Mouse (Mus musculus) intestine, embryonic 15.5 days (tissue): ENCODE measurements around the gene Ptgis. TPM values are rescaled to one million over a fixed set of nuclear protein-coding genes. Genes with fewer than 3 reads are reported as not detected.
A peak's percentile ranks its signal among the peaks of the same experiment; 100 is the strongest.

Source experiments
- ATAC-seq: fragments of 200-750 bp; cut with Nextera tagmentation; 2 replicates; pipeline ENCODE4 v1.8.0; 2017; ENCODE audit warnings: moderate TSS enrichment, moderate library complexity
- H3K27ac ChIP-seq: fragments of 300-500 bp; sonication (generic); 2 replicates; pipeline ENCODE4 v1.5.1; 2015; ENCODE audit warnings: mild to moderate bottlenecking, inconsistent platforms
- H3K27me3 ChIP-seq: fragments of 300-500 bp; sonication (generic); replicated peaks from 2 replicates; pipeline ENCODE4 v1.6.1; 2015; ENCODE audit warnings: inconsistent platforms
- H3K36me3 ChIP-seq: fragments of 300-500 bp; sonication (generic); 2 replicates; pipeline ENCODE4 v1.6.1; 2015; ENCODE audit warnings: inconsistent platforms
- H3K4me1 ChIP-seq: fragments of 300-500 bp; sonication (generic); replicated peaks from 2 replicates; pipeline ENCODE4 v1.6.1; 2015; ENCODE audit warnings: inconsistent platforms
- H3K4me2 ChIP-seq: fragments of 300-500 bp; sonication (generic); replicated peaks from 2 replicates; pipeline ENCODE4 v1.6.1; 2015; ENCODE audit warnings: mild to moderate bottlenecking, inconsistent platforms
- H3K4me3 ChIP-seq: fragments of 300-500 bp; sonication (generic); replicated peaks from 2 replicates; pipeline ENCODE4 v1.5.1; 2015; ENCODE audit warnings: inconsistent platforms
- H3K9ac ChIP-seq: fragments of 300-500 bp; sonication (generic); 2 replicates; pipeline ENCODE4 v1.6.1; 2015; ENCODE audit warnings: inconsistent platforms
- H3K9me3 ChIP-seq: fragments of 300-500 bp; sonication (generic); 2 replicates; pipeline ENCODE4 v1.6.1; 2016; ENCODE audit warnings: inconsistent platforms
- WGBS: fragments of 180-500 bp; shearing (Covaris S2); methylation state at CpG from one replicate; pipeline ENCODE4 v1.1.7; 2015; 5-methylcytosine and 5-hydroxymethylcytosine counted together
- polyA plus RNA-seq: library from polyadenylated mRNA; unstranded; fragments of >200 nt; fragmentation: Nextera tagmentation; extraction: Ambion mirVana; gene quantifications from 2 replicates; pipeline ENCODE4 v1.2.1, GENCODE M21; 2015

Ptgis gene
- polyA plus RNA-seq, 1 experiment from 2014 or later, result 13.4 TPM

DNA sequence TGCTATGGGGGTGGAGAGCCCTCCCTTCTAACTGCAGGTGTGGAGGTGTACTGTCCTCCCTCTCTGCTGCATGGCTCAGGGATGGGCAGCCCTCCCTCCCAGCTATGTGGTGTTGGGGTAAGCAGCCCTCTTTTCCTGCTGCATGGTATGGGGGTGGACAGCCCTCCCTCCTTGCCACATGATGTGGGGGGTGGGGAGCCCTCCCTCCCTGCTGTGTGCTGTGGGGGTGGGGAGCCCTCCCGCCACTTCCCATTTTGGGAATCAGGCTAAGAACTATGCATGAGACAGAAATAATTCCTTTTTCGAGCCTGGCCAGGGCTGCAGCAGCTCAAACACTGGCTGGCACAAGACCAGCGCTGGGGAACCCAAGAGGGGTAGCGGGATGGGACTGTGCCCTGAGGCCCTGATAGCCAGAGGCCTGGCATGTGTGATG lies 84.8 kb downstream of the Ptgis start:
- Histone ChIP-seq H3K27ac (peak overlapping the region; percentile 55), H3K27me3 (no peaks in the 10 kb centered on the region), H3K4me1 (peaks cover 5% of the 10 kb centered on the region; the same call in 1 of the 2 replicates), H3K4me2 (no peak overlapping the region), H3K36me3 (no peaks in the 10 kb centered on the region), H3K9ac (no peak overlapping the region), H3K9me3 (no peaks in the 10 kb centered on the region), H3K4me3 (no peak overlapping the region)
- peak; percentile 71 for ATAC-seq
- 41% methylated on average over 4 of the region's 4 CpGs for WGBS

DNA sequence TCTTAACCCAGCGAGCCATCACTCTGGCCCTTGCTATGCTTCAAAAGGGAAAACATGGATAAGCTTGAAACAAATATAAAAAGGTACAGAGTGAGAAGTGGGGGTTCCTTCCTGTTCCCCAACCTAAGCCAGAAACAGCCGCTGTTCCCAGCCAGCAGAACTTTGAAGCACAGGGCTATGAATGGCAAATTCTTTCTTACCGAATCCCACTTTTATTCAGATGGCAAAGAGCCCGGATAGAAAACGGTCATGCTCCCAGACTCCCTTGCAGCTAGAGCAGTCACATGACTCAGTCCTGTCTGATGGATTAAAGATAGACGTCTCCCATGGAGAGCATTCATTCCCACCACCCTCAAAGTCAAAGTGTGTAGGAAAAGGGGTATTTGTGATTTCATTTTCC lies 89.5 kb downstream of the Ptgis start:
- Histone ChIP-seq H3K4me1 (0 out of 2 replicates have a peak, but pooled peaks cover 5% of the 10 kb centered on the region), H3K9me3 (no peaks in the 10 kb centered on the region)
- WGBS, result 91% methylated on average over 6 of the region's 6 CpGs

GRCm38 (mm10) chr2:167150135-167150534 lies 90.3 kb downstream of the Ptgis start:
- 91% methylated on average over 7 of the region's 7 CpGs for WGBS
- no peaks in the 10 kb centered on the region for H3K9me3 ChIP-seq
- no peak overlapping the region for H3K27ac ChIP-seq
- no peaks in the 10 kb centered on the region for H3K36me3 ChIP-seq
- H3K27me3 ChIP-seq, result no peaks in the 10 kb centered on the region; the same call in 1 of the 2 replicates
- no peaks in the 10 kb centered on the region for H3K4me1 ChIP-seq
- H3K9ac ChIP-seq, result no peak overlapping the region
- no peak overlapping the region for H3K4me3 ChIP-seq
- ATAC-seq, result no peak
- H3K4me2 ChIP-seq, result no peak overlapping the region

More for the DNA sequence above, 89.5 kb downstream of the Ptgis start:
- no peak overlapping the region for H3K4me3 ChIP-seq
- ATAC-seq, result no peak
- H3K4me2 ChIP-seq, result no peak overlapping the region
- H3K36me3 ChIP-seq, result no peaks in the 10 kb centered on the region
- no peaks in the 10 kb centered on the region for H3K27me3 ChIP-seq
- H3K27ac ChIP-seq, result no peak overlapping the region
- H3K9ac ChIP-seq, result no peak overlapping the region

GRCm38 (mm10) chr2:167149035-167149434 lies 91.4 kb downstream of the Ptgis start:
- no peaks in the 10 kb centered on the region for H3K36me3 ChIP-seq
- H3K4me1 ChIP-seq, result 0 out of 2 replicates have a peak, but pooled peaks cover 3% of the 10 kb centered on the region
- no peak overlapping the region for H3K27ac ChIP-seq
- no peak overlapping the region for H3K4me2 ChIP-seq
- no peak overlapping the region for H3K9ac ChIP-seq
- no peak for ATAC-seq
- 76% methylated on average over 6 of the region's 6 CpGs for WGBS
- H3K4me3 ChIP-seq, result no peak overlapping the region
- no peaks in the 10 kb centered on the region for H3K9me3 ChIP-seq
- H3K27me3 ChIP-seq, result peaks cover 2% of the 10 kb centered on the region; the same call in 1 of the 2 replicates

- Histone ChIP-seq H3K4me1 (0 out of 2 replicates have a peak, but pooled peaks cover 3% of the 10 kb centered on the region), H3K36me3 (no peaks in the 10 kb centered on the region), H3K4me3 (no peak overlapping the region), H3K9ac (no peak overlapping the region), H3K27ac (no peak overlapping the region), H3K27me3 (peaks cover 3% of the 10 kb centered on the region; the same call in 1 of the 2 replicates), H3K4me2 (no peak overlapping the region), H3K9me3 (no peaks in the 10 kb centered on the region)
- 69% methylated on average over 8 of the region's 8 CpGs for WGBS
- no peak for ATAC-seq
These were observed 92.7 kb downstream of the Ptgis start for GRCm38 (mm10) chr2:167147708-167148107.

DNA sequence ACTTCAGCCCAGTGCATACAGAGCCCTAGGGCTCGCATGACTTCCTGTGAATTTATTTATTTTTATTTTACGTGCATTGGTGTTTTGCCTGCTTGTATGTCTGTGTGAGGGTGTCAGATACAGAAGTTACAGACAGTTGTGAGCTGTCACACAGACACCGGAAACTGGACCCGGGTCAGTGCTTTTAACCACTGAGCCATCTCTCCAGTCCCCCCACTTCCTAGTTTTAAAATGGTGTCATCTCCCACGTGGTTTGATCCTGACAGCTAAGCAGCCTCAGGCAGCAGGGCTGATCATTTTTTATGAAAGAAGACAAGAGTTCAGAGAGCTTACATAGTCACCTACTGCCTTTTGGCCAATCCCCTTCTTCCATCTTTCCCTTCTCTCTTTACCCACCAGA lies 94.5 kb downstream of the Ptgis start:
- Histone ChIP-seq H3K4me2 (no peak overlapping the region), H3K4me3 (no peak overlapping the region), H3K9ac (no peak overlapping the region), H3K9me3 (no peaks in the 10 kb centered on the region), H3K27me3 (peaks cover 3% of the 10 kb centered on the region; the same call in 1 of the 2 replicates), H3K4me1 (0 out of 2 replicates have a peak, but pooled peaks cover 3% of the 10 kb centered on the region), H3K27ac (no peak overlapping the region), H3K36me3 (no peaks in the 10 kb centered on the region)
- WGBS, result 64% methylated on average over 5 of the region's 5 CpGs
- no peak for ATAC-seq

- Histone ChIP-seq H3K4me1 (0 out of 2 replicates have a peak, but pooled peaks cover 3% of the 10 kb centered on the region), H3K4me2 (no peak overlapping the region), H3K9ac (no peak overlapping the region), H3K9me3 (no peaks in the 10 kb centered on the region), H3K36me3 (no peaks in the 10 kb centered on the region), H3K27ac (no peak overlapping the region), H3K27me3 (peaks cover 3% of the 10 kb centered on the region; the same call in 1 of the 2 replicates), H3K4me3 (no peak overlapping the region)
- no peak for ATAC-seq
- 17% methylated on average over 14 of the region's 14 CpGs for WGBS
These were observed 95.7 kb downstream of the Ptgis start for GRCm38 (mm10) chr2:167144439-167145307.

GRCm38 (mm10) chr2:167143914-167144313 lies 96.5 kb downstream of the Ptgis start:
- no peak overlapping the region for H3K4me3 ChIP-seq
- H3K36me3 ChIP-seq, result no peaks in the 10 kb centered on the region
- no peak overlapping the region for H3K9ac ChIP-seq
- H3K27ac ChIP-seq, result no peak overlapping the region
- no peak for ATAC-seq
- H3K27me3 ChIP-seq, result peaks cover 3% of the 10 kb centered on the region; the same call in 1 of the 2 replicates
- H3K9me3 ChIP-seq, result no peaks in the 10 kb centered on the region
- no peak overlapping the region for H3K4me2 ChIP-seq
- 78% methylated on average over 2 of the region's 2 CpGs for WGBS
- H3K4me1 ChIP-seq, result 0 out of 2 replicates have a peak, but pooled peaks cover 3% of the 10 kb centered on the region

GRCm38 (mm10) chr2:167142282-167142681 lies 98.1 kb downstream of the Ptgis start:
- H3K9ac ChIP-seq, result no peak overlapping the region
- peaks cover 3% of the 10 kb centered on the region; the same call in 1 of the 2 replicates for H3K27me3 ChIP-seq
- no peak overlapping the region for H3K4me2 ChIP-seq
- no peaks in the 10 kb centered on the region for H3K36me3 ChIP-seq
- H3K4me3 ChIP-seq, result no peak overlapping the region
- no peak overlapping the region for H3K27ac ChIP-seq
- 92% methylated on average over 3 of the region's 3 CpGs for WGBS
- 0 out of 2 replicates have a peak, but pooled peaks cover 3% of the 10 kb centered on the region for H3K4me1 ChIP-seq
- no peak for ATAC-seq
- no peaks in the 10 kb centered on the region for H3K9me3 ChIP-seq

DNA sequence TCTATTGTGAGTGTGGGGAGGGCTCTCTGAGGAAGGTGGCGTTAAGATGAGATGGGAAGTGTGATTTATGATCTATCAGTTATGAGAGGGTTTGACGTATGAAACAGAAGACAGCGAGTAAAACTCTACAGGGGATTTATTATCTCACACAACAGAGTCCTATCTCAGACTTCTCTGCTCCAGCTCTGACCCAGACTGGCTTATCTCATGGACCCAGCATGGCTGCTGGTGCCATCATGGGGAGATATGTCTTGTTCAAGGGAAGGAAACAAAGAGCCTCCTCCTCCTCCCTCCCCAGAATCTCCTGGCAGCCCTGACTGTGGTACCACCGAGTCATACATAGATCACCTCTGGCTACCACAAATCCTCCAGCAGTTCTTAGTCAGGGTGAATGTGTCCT lies 98.6 kb downstream of the Ptgis start:
- H3K4me2 ChIP-seq, result no peak overlapping the region
- H3K27me3 ChIP-seq, result peaks cover 3% of the 10 kb centered on the region; the same call in 1 of the 2 replicates
- 57% methylated on average over 4 of the region's 4 CpGs for WGBS
- ATAC-seq, result no peak
- 0 out of 2 replicates have a peak, but pooled peaks cover 3% of the 10 kb centered on the region for H3K4me1 ChIP-seq
- no peak overlapping the region for H3K4me3 ChIP-seq
- H3K9ac ChIP-seq, result no peak overlapping the region
- no peaks in the 10 kb centered on the region for H3K9me3 ChIP-seq
- no peaks in the 10 kb centered on the region for H3K36me3 ChIP-seq
- no peak overlapping the region for H3K27ac ChIP-seq
